Mouse (Mus musculus) cerebellum, adult (tissue): Measurements from ENCODE around the gene Atf5.
A peak's percentile ranks its signal among the peaks of the same experiment; 100 is the strongest.

ENCODE experiments used
- ATAC-seq: cut with Nextera tagmentation; 2 replicates; pipeline ENCODE4 v1.9.2; 2017; ENCODE audit warnings: mild to moderate bottlenecking, moderate library complexity, mixed read lengths; ENCODE audit not compliant: insufficient number of reproducible peaks, low FRiP score, low TSS enrichment

The Atf5 gene

GRCm38 (mm10) chr7:44850789-44851624 lies 34.5 kb upstream of the Atf5 start:
- ATAC-seq: no peak

DNA sequence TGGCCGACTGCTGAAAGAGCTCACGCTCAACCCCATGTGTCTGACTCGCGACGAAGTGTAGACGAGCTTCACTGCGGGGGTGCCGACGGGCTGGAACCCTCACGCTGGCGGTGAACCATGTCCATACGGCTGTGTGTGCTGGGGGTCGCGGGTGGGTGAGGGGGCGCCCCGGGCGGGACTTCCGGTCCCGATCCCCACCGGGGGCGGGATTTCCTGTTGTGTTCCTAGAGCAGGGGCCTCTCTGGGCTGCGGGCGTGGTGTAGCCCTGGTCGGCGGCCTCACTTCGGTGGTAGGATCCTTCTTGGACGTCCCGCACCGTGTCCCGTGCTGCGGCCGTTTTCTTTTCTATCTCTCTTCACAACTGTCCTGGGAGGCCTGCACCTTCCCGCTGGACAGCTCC lies 33.7 kb upstream of the Atf5 start:
- no peak for ATAC-seq

DNA sequence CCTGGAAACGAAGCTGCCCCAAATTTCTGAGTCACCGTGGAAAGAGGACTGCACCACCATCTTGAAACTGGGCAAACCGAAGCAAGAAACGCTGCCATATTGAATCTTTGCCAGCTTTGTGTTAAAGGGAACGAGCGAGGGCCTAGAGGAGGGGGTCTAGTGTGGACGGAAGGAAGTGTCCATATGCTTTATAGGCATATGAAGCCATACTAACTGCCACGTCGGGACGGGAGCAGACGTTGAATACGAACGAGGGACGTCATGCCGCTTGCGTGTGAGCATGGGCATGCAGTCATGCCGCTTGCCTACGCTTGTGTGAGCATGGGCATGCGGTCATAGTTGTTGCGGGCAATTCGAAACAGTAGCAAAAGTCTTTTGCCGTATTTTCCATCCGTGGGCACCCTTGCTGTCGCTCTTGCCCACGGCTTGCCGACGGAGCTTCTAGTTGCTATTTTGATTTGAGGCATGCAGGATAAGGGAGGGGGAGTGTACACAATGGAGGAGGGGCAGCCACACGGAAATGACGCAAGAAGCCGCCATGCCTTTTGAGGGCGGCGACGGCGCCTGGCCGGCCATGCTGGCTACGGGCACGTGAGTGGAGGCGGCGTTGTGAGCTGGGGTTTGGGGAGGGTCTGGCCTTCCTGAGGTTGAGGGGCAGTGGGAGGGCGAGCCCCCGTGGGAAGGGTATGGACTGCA lies 33.1 kb upstream of the Atf5 start:
- peak; percentile 22; the same call in 1 of the 2 replicates for ATAC-seq

- ATAC-seq: peak; percentile 74
These were observed 32.3 kb upstream of the Atf5 start, which contains the start of the genes Akt1s1 and Tbc1d17 for GRCm38 (mm10) chr7:44848561-44849415. Gene Akt1s1, plus strand, starts transcription at chr7:44848991. Gene Tbc1d17, minus strand, starts transcription at chr7:44849079.

DNA sequence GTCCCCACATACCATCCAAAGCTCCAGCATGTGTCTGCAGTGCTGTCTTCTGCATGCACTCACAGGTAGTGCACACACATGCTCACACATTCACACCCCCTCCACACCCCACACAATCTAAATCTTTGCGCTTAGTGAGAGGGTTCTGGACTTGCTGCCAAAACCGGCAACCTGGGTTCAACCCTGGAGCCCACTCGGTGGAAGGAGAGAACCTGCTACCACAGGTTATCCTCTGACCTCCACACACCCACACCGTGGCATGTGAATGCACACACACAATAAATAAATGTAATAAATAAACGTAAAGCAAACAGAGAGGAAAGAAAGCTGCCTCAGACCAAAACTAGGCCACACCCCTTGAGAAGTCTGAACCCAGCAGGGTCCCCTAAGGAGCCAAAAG lies 31.3 kb upstream of the Atf5 start:
- no peak for ATAC-seq

DNA sequence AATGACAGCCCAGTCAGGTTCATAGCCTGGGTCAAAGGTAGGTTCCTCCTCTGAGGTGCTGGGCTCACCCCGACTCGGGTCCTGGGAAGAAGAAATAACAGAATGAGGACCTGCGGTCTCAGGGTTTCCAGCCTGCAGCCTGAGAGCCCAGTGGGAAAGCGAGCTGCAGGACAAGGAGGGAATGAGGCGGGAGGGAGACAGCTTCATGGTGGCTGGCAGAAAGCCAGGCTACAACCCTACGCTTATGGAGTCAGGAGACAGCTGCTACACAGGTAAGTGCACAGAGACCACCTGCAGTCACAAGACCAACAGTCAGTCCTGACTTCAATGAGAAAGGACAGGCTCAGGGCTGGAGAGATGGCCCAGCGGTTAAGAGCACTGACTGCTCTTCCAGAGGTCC lies 30.3 kb upstream of the Atf5 start:
- no peak for ATAC-seq

- ATAC-seq: no peak
These were observed 28.5 kb upstream of the Atf5 start for GRCm38 (mm10) chr7:44845006-44845405.

- no peak for ATAC-seq
These were observed 25.5 kb upstream of the Atf5 start for GRCm38 (mm10) chr7:44841825-44842463.

GRCm38 (mm10) chr7:44840426-44840825 lies 24.0 kb upstream of the Atf5 start:
- ATAC-seq: no peak

DNA sequence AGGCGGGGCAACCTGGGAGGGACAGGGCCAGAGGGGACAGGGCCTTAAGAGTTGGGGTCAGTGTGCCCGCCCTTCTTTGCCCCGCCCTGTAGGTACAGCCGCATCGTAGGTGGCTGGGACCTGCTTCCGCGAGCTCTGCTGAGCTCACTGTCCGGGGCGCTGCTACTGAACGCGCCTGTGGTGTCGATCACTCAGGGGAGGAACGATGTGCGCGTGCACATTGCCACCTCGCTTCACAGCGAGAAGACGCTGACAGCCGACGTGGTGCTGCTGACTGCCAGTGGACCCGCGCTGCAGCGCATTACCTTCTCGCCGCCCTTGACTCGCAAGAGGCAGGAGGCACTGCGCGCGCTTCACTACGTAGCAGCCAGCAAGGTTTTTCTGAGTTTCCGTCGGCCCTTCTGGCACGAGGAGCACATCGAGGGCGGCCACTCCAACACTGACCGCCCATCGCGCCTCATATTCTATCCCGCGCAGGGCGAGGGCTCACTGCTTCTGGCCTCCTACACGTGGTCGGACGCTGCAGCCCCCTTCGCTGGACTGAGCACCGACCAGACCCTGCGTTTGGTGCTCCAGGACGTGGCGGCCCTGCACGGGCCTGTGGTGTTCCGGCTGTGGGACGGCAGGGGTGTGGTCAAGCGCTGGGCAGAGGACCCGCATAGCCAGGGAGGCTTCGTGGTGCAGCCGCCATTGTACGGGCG lies 23.2 kb upstream of the Atf5 start:
- no peak for ATAC-seq

DNA sequence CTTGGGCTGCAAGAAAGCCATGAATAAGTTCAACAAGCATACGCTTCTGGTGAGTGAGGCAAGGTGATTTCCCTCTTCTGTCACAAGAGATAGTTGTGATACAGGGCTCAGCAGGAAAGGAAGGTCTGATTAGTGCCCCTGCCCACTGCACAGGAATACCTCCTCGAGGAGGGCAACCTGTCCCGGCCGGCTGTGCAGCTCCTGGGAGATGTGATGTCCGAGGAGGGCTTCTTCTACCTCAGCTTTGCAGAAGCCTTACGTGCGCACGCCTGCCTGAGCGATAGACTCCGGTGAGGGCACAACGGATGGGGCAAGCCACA lies 22.7 kb upstream of the Atf5 start:
- no peak for ATAC-seq

DNA sequence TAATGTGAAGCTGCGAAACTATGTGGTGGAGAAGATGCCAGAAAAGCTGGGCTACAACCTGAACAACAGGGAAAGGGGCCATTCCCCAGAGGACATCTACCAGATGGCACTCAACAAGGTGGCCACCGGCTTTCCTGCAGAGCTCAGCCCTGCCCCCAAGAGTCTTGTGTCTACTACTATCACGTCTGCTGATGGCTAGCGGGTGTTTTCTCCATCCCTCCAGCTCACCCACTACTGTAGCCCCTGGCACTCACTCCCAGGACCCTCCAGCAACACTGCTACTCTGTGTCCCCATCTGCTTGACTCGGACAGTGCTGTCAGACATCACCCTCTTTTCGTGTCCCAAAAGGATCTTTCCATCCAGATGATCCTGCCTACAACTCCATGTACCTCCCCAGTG lies 21.6 kb upstream of the Atf5 start:
- no peak for ATAC-seq

DNA sequence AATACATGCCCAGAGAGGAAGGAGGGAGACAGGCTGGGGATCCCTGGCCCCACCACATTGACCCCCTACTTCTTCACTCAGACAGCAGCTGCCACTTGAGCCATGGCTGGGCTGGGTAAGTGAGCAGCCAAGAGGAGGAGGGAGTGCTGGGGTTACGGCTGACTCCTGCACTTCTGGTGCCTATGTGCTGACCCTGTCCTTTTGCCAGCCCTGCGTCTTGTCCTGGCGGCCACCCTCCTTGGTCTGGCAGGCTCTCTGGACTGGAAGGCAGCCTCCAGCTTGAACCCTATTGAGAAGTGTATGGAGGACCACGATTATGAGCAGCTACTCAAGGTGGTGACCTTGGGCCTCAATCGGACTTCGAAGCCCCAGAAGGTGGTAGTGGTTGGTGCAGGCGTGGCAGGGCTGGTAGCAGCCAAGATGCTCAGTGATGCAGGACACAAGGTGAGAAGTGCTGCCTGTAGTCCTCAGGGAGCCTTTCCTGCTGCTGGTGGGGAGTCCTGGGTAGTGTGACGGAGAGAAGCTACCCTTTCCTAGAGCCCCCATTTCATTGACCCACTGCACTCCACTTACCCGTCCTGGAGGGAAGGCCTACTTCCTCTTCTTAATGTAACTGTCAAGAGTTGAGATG lies 20.1 kb upstream of the Atf5 start:
- no peak for ATAC-seq

- no peak for ATAC-seq
These were observed 19.6 kb upstream of the Atf5 start for GRCm38 (mm10) chr7:44836016-44836404.

DNA sequence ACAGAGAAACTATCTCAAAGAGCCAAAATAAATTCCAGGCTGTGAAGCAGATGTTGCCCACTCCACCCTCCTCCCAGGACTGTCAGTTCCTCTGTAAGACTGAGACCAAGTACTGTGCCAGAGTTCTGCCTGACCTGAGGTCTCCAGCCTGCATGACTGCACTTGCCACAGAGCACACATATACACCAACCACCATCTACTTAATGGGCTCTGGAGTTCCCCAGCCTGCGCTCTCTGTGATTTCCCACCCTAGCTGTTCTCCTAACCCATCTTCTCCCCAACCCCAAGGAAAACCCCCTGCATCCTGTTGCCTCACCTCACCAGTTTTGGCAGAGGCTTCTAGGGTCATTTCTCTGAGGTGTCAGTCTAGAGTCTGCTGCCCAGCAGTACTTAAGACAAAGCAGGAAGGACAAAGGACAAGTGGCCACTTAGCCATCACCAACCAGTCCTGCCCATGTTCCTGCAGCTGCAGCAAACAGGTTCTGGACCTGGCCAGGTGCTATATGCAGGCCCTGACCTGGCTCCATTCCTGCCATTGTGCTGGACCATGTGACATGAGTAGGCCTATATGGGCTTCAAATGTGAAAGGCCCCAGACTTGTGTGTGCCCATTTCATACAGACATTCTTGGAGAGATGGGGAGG lies 19.0 kb upstream of the Atf5 start:
- no peak for ATAC-seq

GRCm38 (mm10) chr7:44832763-44833162 lies 16.3 kb upstream of the Atf5 start:
- ATAC-seq: no peak

DNA sequence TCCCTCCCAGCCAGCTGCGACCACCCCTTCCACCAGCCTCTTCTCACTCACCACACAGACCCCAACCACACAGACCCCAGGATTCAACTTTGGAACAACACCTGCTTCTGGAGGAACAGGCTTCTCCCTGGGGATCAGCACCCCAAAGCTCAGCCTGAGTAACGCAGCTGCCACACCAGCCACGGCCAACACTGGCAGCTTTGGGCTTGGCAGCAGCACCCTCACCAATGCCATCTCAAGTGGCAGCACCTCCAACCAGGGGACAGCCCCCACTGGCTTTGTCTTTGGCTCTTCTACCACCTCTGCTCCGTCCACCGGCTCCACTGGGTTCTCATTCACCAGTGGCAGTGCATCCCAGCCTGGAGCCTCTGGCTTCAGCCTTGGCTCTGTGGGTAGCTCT lies 12.2 kb upstream of the Atf5 start:
- no peak for ATAC-seq

DNA sequence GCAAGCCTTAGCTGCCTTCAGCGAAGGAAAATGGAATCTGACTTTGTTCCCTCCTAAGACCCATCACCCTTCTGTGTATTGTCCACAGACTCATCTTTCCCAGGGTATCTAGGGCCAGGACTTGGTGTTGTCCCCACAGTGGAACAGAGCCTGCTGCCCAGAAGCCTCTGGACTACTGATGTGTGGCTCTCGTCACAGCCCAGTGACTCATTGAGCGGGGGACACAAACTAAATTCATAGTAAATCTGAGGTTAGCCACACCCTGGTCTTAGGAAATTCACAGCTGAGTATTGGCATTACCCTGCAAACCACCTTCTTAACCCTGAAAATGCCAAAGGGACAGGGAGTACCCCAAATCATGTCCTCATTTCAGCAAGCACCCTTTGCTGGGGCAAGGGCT lies 10.3 kb upstream of the Atf5 start:
- no peak for ATAC-seq

DNA sequence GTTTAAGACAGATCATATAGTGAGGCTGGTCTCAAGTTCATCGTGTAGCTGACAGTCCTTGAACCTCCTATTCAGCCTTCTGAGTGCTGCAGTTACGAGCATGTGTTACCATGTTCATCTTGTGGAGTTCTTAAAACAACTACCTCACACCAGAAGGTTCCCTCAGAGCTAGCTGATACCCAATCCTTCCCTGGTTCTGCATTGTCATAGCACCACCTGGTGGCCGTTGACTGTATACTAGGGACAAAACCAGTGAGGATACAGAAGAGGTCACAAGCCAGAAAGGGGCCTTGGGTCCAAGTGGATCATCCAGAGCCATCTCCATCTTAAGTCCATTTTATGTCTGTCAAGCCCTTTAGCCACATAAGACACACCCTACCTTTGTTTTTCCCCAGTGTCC lies 8.4 kb upstream of the Atf5 start:
- ATAC-seq: 0 out of 2 replicates have a peak, but pooled peaks have one; percentile 58
